Mouse (Mus musculus): ENCODE results near the gene Gm5941. TPM values are rescaled to one million over a fixed set of nuclear protein-coding genes. Genes with fewer than 3 reads are reported as not detected.

Gene Gm5941
- polyA plus RNA-seq (2014; fragmentation: Illumina TruSeq; extraction: RNeasy Lipid Tissue Mini Kit (QIAGEN cat#74804); ENCODE audit: low read depth, low replicate concordance): 5.0 TPM

DNA sequence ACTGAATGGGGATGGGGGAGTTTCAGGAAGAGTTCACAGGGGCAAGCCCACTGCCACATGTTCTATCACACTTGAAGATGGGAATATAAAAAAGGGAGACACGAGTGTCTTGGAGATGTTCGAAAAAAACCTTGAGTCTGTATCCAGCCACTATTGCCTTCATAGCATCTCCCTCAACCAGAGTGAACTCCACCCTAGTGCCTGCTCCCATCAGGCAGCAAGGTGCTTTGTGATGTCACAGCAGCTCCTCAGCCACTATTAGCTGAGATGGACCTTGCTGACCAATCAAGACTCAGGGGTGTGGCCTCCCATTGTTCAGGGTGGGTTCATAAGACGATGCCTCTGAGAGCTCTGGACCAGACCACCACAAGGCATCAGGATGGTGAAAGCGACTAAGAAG lies at the start of gene Gm5941:
Gene Gm5941 (plus strand): TSS at position 301 of the 400 bp plus-strand sequence.

Other genes with a start within 250 kb of the Gm5941 start
- gene Mageb18, start 109.6 kb downstream of the Gm5941 start, polyA plus RNA-seq (2014; fragmentation: Illumina TruSeq; extraction: RNeasy Lipid Tissue Mini Kit (QIAGEN cat#74804); ENCODE audit: low read depth, low replicate concordance): not detected